Mouse (Mus musculus) pancreas, adult 10 weeks (tissue): ENCODE data around the gene Gm14085. TPM values are rescaled to one million over a fixed set of nuclear protein-coding genes. Genes with fewer than 3 reads are reported as not detected.

Experiments
- polyA plus RNA-seq: library from polyadenylated mRNA; stranded (reverse); fragments of 350-450 nt; fragmentation: Illumina TruSeq; extraction: RNeasy Lipid Tissue Mini Kit (QIAGEN cat#74804); gene quantifications from one replicate; pipeline ENCODE4 v1.2.3, GENCODE M21; 2015; ENCODE audit warnings: low read depth, low replicate concordance; ENCODE audit not compliant: insufficient read depth

Gm14085 gene
- not detected for polyA plus RNA-seq

DNA sequence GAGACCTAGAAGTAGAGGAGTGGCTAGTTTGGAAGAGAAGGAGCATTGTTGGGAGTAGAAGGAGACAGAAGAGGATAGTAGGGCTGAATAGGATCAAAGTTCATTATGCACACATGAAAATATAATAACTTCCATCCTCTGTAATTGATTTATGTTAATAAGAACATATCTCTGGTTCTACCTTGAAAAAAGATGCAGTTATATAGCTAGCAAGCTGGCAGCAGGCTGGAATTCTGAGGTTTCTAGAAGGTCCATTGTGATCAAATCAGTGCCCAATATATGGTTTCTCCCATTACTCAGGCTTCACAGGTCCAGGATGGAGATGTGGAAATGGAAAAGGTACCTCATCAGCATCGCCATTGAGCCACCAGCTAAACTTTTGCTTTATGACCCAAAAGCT lies at the start of gene Gm14085:
Gene Gm14085 (plus strand): TSS at position 301 of the 400 bp plus-strand sequence.

Other genes starting within 250 kb of the Gm14085 start
- gene Duox2, start 186.5 kb upstream of the Gm14085 start, polyA plus RNA-seq = 1.1 TPM
- gene Duoxa2, start 186.0 kb upstream of the Gm14085 start, polyA plus RNA-seq = not detected
- gene Duoxa1, start 171.2 kb upstream of the Gm14085 start, polyA plus RNA-seq = not detected
- gene Duox1, start 169.3 kb upstream of the Gm14085 start, polyA plus RNA-seq = not detected
- gene Shf, start 115.8 kb upstream of the Gm14085 start, polyA plus RNA-seq = 2.8 TPM
- gene Slc28a2, start 58.5 kb upstream of the Gm14085 start, polyA plus RNA-seq = 2.8 TPM
- gene Gatm, start 126.4 kb downstream of the Gm14085 start, polyA plus RNA-seq = 112 TPM
- gene AA467197, start 152.0 kb downstream of the Gm14085 start, polyA plus RNA-seq = not detected
- 4.0 TPM for gene Slc30a4, start 217.7 kb downstream of the Gm14085 start, polyA plus RNA-seq